Mouse (Mus musculus) liver, adult 2 months (tissue): ENCODE results near the gene Plaur.

ENCODE experiments used
- CTCF ChIP-seq: fragments of 200-500 bp; IDR thresholded peaks from 2 replicates; pipeline ENCODE4 v1.5.1; 2011; ENCODE audit warnings: low read depth, low read length, control low read depth
- POLR2A ChIP-seq: fragments of 200-500 bp; IDR thresholded peaks from 2 replicates; pipeline ENCODE4 v1.6.1; 2011; ENCODE audit warnings: low read length, control low read depth; ENCODE audit not compliant: insufficient read depth; ENCODE audit errors: extremely low read depth

DNA sequence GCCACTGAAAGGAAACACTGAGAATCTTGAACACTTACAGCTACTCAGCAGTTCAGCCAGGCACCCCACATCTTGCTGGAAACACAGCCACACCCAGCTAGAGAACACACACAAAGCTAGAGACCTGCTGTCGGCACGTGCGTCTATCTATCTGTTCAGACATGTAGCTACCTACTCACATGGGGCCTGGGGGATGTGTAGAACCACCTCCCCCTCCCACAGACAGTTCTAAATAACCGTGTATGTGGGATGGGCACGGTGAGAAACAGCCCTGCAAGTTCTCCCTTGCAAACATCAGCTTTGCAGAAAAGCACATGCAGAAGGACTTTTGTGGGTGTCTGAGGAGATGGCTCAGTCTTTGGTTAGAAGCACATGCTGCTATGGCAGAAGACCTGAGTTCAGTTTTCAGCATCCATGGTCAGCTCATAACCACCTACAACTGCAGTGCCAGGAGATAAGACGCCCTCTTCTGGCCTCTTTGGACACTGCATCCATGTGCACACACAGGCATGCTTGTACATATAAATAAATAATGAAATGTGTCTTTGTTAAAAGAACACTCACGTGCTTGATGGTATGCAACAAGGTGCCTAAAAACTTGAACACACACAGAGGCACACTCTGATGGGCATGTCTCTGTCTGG, 15.5 kb upstream of the Plaur start:
- no peak for TF ChIP-seq CTCF
- TF ChIP-seq POLR2A: no peak
